Mouse (Mus musculus) kidney, adult 2 months (tissue): ENCODE measurements around the gene Ccdc78.

Experiments
- CTCF ChIP-seq: fragments of 200-500 bp; conservative IDR thresholded peaks from 2 replicates; pipeline ENCODE4 v1.5.1; 2011; ENCODE audit warnings: low read depth, mild to moderate bottlenecking, control low read depth, low read length, moderate library complexity, mixed read lengths; ENCODE audit not compliant: insufficient read depth, insufficient read length
- POLR2A ChIP-seq: fragments of 200-500 bp; IDR thresholded peaks from one replicate; pipeline ENCODE4 v1.6.1; 2011; ENCODE audit warnings: low read depth, low read length, control low read depth

DNA sequence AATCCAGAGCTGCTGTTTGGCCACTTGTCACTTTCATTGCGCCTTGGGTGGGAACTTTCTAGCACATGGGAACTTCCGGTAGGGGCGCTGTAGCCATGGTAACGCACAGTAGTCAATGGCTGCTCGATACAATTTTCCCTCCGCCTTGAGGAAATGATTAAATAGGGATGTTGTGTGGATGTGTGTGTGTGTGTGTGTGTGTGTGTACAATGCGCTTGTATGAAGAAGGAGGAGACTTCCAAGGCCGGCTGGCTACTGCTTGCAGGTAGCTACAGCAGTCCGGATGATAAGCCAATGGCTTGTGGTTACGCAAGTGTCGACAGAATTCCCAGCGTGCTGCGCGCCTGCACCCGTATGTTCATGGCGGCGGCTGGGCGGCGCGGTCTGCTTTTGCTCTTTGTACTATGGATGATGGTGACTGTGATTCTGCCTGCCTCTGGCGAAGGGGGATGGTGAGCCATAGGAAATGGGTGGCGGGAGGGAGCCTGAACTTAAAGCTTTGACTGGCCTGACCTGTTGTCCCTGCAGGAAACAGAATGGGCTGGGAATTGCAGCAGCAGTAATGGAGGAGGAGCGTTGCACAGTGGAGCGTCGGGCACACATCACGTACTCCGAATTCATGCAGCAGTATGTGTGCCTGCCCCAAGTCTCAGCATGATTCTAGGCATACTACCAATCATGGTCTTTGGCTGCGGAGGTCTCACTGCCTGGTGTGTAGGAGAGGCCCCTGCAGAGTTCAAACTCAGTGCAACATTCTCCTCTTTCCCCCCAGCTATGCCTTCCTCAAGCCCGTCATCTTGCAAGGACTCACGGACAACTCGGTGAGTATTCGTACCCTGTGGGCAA lies 42.6 kb downstream of the Ccdc78 start, which contains the start of gene Jmjd8:
- TF ChIP-seq CTCF (peak; percentile 51), POLR2A (peak; percentile 69)
